Mouse (Mus musculus) ES-Bruce4 (cell line): ENCODE results near the gene Tmigd3.

Experiments
- CTCF ChIP-seq: IDR thresholded peaks from one replicate; pipeline ENCODE4 v1.8.1; 2011; ENCODE audit warnings: low read depth, low read length
- EP300 ChIP-seq: IDR thresholded peaks from 2 replicates; pipeline ENCODE4 v1.6.1; 2011; ENCODE audit warnings: low read depth, low read length; ENCODE audit not compliant: insufficient read depth

GRCm38 (mm10) chr3:105846294-105847069, 24.2 kb upstream of the Tmigd3 start:
- no peak for TF ChIP-seq CTCF
- no peak for TF ChIP-seq EP300
